In the genomic region with DNA sequence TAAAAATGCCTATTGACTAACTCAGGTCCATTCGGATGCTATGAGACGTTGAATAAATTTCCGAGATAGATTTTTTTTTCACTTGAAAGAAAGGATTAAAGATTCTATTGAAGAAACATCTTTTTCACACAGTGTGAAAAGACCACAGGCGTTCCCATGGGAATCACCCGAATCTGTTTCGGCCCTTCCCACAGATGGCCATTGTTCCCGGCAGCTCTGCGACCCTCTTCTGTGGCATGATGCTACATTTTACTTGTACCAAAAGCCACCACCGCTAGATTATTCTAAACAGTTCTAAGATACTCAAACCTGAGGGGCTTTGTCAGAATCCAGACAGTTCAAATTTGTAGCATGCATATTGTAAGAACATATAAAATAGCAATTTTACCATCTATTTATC, we compare ENCODE assay signal across 16 mouse cellular contexts. TPM values are rescaled to one million over a fixed set of nuclear protein-coding genes. Genes with fewer than 3 reads are reported as not detected.
DNase-seq lines count a peak whose midpoint lies in the region; ATAC-seq lines count a peak whose summit lies in the region.
"Had no signal": no experiment of that assay in that cellular context is flagged by ENCODE, and none has a peak within 500 bp of the region (broad histone marks: within the 10 kb centered on the region; RNA-seq: fewer than 3 reads in every experiment).

No protein-coding gene starts in this region.

- peaks cover 7% of the 10 kb centered on the region for H3K4me1 ChIP-seq in forebrain, embryonic 11.5 days (replicated peaks; ENCODE audit: control insufficient read depth, insufficient read depth, low read length)
- H3K4me1 ChIP-seq in forebrain, embryonic 10.5 days = peaks cover 35% of the 10 kb centered on the region
- H3K4me1 ChIP-seq in neural tube, embryonic 11.5 days (ENCODE audit: control insufficient read depth, insufficient read depth, low read length) = peaks cover 12% of the 10 kb centered on the region; the same call in 1 of the 2 replicates
- peaks cover 44% of the 10 kb centered on the region for H3K4me1 ChIP-seq in midbrain, embryonic 10.5 days
- H3K4me1 ChIP-seq in neural tube, embryonic 15.5 days = peaks cover 14% of the 10 kb centered on the region; the same call in 1 of the 2 replicates
- H3K4me1 ChIP-seq: liver, embryonic 12.5 days had no signal

- 28% methylated on average over 9 of the region's 9 CpGs for WGBS in forebrain, embryonic 11.5 days
- WGBS in forebrain, embryonic 10.5 days = 49% methylated on average over 9 of the region's 9 CpGs
- 53% methylated on average over 9 of the region's 9 CpGs for WGBS in neural tube, embryonic 11.5 days
- 30% methylated on average over 9 of the region's 9 CpGs for WGBS in midbrain, embryonic 10.5 days
- WGBS in neural tube, embryonic 15.5 days = 20% methylated on average over 9 of the region's 9 CpGs

- no peaks in the 10 kb centered on the region for H3K27me3 ChIP-seq in forebrain, embryonic 11.5 days (ENCODE audit: control insufficient read depth, insufficient read depth, low read length)
- no peaks in the 10 kb centered on the region for H3K27me3 ChIP-seq in forebrain, embryonic 10.5 days (ENCODE audit: poor library complexity, severe bottlenecking)
- no peaks in the 10 kb centered on the region for H3K27me3 ChIP-seq in neural tube, embryonic 11.5 days (ENCODE audit: control insufficient read depth, insufficient read depth, low read length)
- H3K27me3 ChIP-seq in midbrain, embryonic 10.5 days (ENCODE audit: low read depth, poor library complexity, severe bottlenecking) = no peaks in the 10 kb centered on the region
- no peaks in the 10 kb centered on the region for H3K27me3 ChIP-seq in neural tube, embryonic 15.5 days (replicated peaks)
- H3K27me3 ChIP-seq: liver, embryonic 12.5 days; Patski had no signal

- DNase-seq in forebrain, embryonic 11.5 days (ENCODE audit: low spot score) = no peak
- no peak for DNase-seq in forebrain, embryonic 10.5 days (ENCODE audit: extremely low spot score, low spot score)
- peak; percentile 25 for DNase-seq in neural tube, embryonic 11.5 days (ENCODE audit: low spot score)
- no peak for DNase-seq in neural tube, embryonic 10.5 days (ENCODE audit: extremely low spot score, low spot score)
- peak; percentile 52 for DNase-seq in midbrain, embryonic 10.5 days (ENCODE audit: low spot score)
- DNase-seq in cerebellum, adult 8-10 months = no peak
- no peak for DNase-seq in yolk sac, embryonic 10.5 days (ENCODE audit: low spot score)
- DNase-seq: cerebellum, adult 9-10 months; gastrocnemius, adult 2 months; heart, postnatal 36 days; layer of hippocampus, adult 9-11 months; lung, postnatal 14 days; thymus, postnatal 25 days had no signal

- H3K4me3 ChIP-seq in forebrain, embryonic 11.5 days (ENCODE audit: low read depth, low read length) = no peak overlapping the region
- no peak overlapping the region for H3K4me3 ChIP-seq in forebrain, embryonic 10.5 days
- no peak overlapping the region for H3K4me3 ChIP-seq in neural tube, embryonic 11.5 days (ENCODE audit: low read depth, low read length)
- peak overlapping the region; percentile 36; the same call in 1 of the 2 replicates for H3K4me3 ChIP-seq in midbrain, embryonic 10.5 days
- no peak overlapping the region for H3K4me3 ChIP-seq in neural tube, embryonic 15.5 days (replicated peaks)
- H3K4me3 ChIP-seq: gastrocnemius, adult 2 months; liver, embryonic 12.5 days had no signal

- no peak overlapping the region for H3K9ac ChIP-seq in forebrain, embryonic 11.5 days (ENCODE audit: low read length)
- H3K9ac ChIP-seq in neural tube, embryonic 11.5 days (ENCODE audit: low read length) = no peak overlapping the region
- H3K9ac ChIP-seq in neural tube, embryonic 15.5 days (replicated peaks) = no peak overlapping the region
- H3K9ac ChIP-seq: liver, embryonic 12.5 days had no signal

- H3K27ac ChIP-seq in forebrain, embryonic 11.5 days (ENCODE audit: low read depth, low read length) = no peak overlapping the region
- no peak overlapping the region; the same call in 1 of the 2 replicates for H3K27ac ChIP-seq in forebrain, embryonic 10.5 days
- H3K27ac ChIP-seq in neural tube, embryonic 11.5 days (ENCODE audit: low read depth, low read length) = no peak overlapping the region
- peak overlapping the region; percentile 89 for H3K27ac ChIP-seq in midbrain, embryonic 10.5 days (replicated peaks)
- no peak overlapping the region for H3K27ac ChIP-seq in neural tube, embryonic 15.5 days (replicated peaks)
- H3K27ac ChIP-seq: gastrocnemius, adult 2 months; liver, embryonic 12.5 days had no signal

- H3K4me2 ChIP-seq in forebrain, embryonic 11.5 days (ENCODE audit: low read depth, low read length, severe bottlenecking) = no peak overlapping the region
- H3K4me2 ChIP-seq in neural tube, embryonic 11.5 days (ENCODE audit: low read depth) = no peak overlapping the region
- H3K4me2 ChIP-seq in neural tube, embryonic 15.5 days = no peak overlapping the region
- H3K4me2 ChIP-seq: liver, embryonic 12.5 days had no signal

- no peaks in the 10 kb centered on the region for H3K9me3 ChIP-seq in forebrain, embryonic 11.5 days (ENCODE audit: control insufficient read depth, low read length)
- 0 out of 2 replicates have a peak, but pooled peaks cover 5% of the 10 kb centered on the region for H3K9me3 ChIP-seq in forebrain, embryonic 10.5 days
- H3K9me3 ChIP-seq in neural tube, embryonic 11.5 days (ENCODE audit: control insufficient read depth, low read length) = no peaks in the 10 kb centered on the region
- no peaks in the 10 kb centered on the region for H3K9me3 ChIP-seq in midbrain, embryonic 10.5 days (replicated peaks)
- no peaks in the 10 kb centered on the region for H3K9me3 ChIP-seq in neural tube, embryonic 15.5 days (replicated peaks)
- H3K9me3 ChIP-seq: liver, embryonic 12.5 days had no signal

- no peaks in the 10 kb centered on the region for H3K36me3 ChIP-seq in forebrain, embryonic 11.5 days (ENCODE audit: control insufficient read depth, insufficient read depth, low read length)
- no peaks in the 10 kb centered on the region for H3K36me3 ChIP-seq in forebrain, embryonic 10.5 days (replicated peaks)
- H3K36me3 ChIP-seq in neural tube, embryonic 11.5 days (ENCODE audit: control insufficient read depth, insufficient read depth, low read length) = no peaks in the 10 kb centered on the region
- H3K36me3 ChIP-seq in midbrain, embryonic 10.5 days = 0 out of 2 replicates have a peak, but pooled peaks cover 3% of the 10 kb centered on the region
- no peaks in the 10 kb centered on the region for H3K36me3 ChIP-seq in neural tube, embryonic 15.5 days
- H3K36me3 ChIP-seq: liver, embryonic 12.5 days had no signal

- ATAC-seq in forebrain, embryonic 11.5 days (replicated peaks; ENCODE audit: low FRiP score) = peak; percentile 60
- no peak for ATAC-seq in neural tube, embryonic 11.5 days (ENCODE audit: insufficient read depth, low FRiP score, low TSS enrichment)
- ATAC-seq in neural tube, embryonic 15.5 days (ENCODE audit: low FRiP score) = peak; percentile 43; the same call in 1 of the 2 replicates
- ATAC-seq: liver, embryonic 12.5 days had no signal

RNA-seq across cellular contexts. Expression of gene Veph1, which starts 1.4 kb away (rescaled TPM):
- 17.7 and 23.2 TPM in 2 replicates for polyA plus RNA-seq in forebrain, embryonic 11.5 days (2014; fragmentation: Nextera tagmentation; extraction: Ambion mirVana)
- polyA plus RNA-seq in forebrain, embryonic 10.5 days (2016; fragmentation: Nextera tagmentation; extraction: Ambion mirVana) = 9.2 and 10.7 TPM in 2 replicates
- 4.4 and 4.9 TPM in 2 replicates for polyA plus RNA-seq in neural tube, embryonic 11.5 days (2014; fragmentation: Nextera tagmentation; extraction: Ambion mirVana)
- polyA plus RNA-seq in midbrain, embryonic 10.5 days (2016; fragmentation: Nextera tagmentation; extraction: Ambion mirVana) = 10.5 and 15.9 TPM in 2 replicates
- 2.0 and 2.7 TPM in 2 replicates for polyA plus RNA-seq in neural tube, embryonic 15.5 days (2015; fragmentation: Nextera tagmentation; extraction: Ambion mirVana)

Comparison
In these comparisons a context has a peak if more than half of its experiments do, and no peak if none do; other contexts are left out.
1. DNase-seq: peak in neural tube, embryonic 11.5 days (single experiment) and midbrain, embryonic 10.5 days (single experiment); none in forebrain, embryonic 11.5 days (single experiment), forebrain, embryonic 10.5 days (single experiment), neural tube, embryonic 10.5 days (single experiment), cerebellum, adult 8-10 months (single experiment) and yolk sac, embryonic 10.5 days (single experiment).